Mouse (Mus musculus): Measurements from ENCODE around the gene Trpv5.

- no peak for TF ChIP-seq ZC3H11A (IDR thresholded peaks at IDR 0.05; ENCODE audit: low read depth, low read length)
- no peak for TF ChIP-seq BHLHE40 (IDR thresholded peaks at IDR 0.05; ENCODE audit: low read depth, low read length)
- no peak for TF ChIP-seq CTCF (conservative IDR thresholded peaks at IDR 0.05 in 1 of 2, IDR thresholded peaks at IDR 0.05 in 1 of 2; ENCODE audit: low read depth in 2 of 2, low read length in 2 of 2)
- TF ChIP-seq JUN (IDR thresholded peaks at IDR 0.05; ENCODE audit: insufficient read depth, low read depth, low read length): no peak
- TF ChIP-seq ZNF384 (IDR thresholded peaks at IDR 0.05; ENCODE audit: low read depth, low read length): no peak
- TF ChIP-seq POLR2AphosphoS2 (IDR thresholded peaks at IDR 0.05; ENCODE audit: low read depth, low read length): no peak
- no peak for TF ChIP-seq POLR2A (IDR thresholded peaks at IDR 0.05; ENCODE audit: low read depth, low read length)
- TF ChIP-seq EP300 (IDR thresholded peaks at IDR 0.05; ENCODE audit: low read length): no peak
- no peak for TF ChIP-seq USF1 (IDR thresholded peaks at IDR 0.05; ENCODE audit: low read depth, low read length)
- TF ChIP-seq E2F4 (IDR thresholded peaks at IDR 0.05; ENCODE audit: insufficient replicate concordance, low read depth, low read length): no peak
- TF ChIP-seq MYC (IDR thresholded peaks at IDR 0.05; ENCODE audit: low read depth, low read length): no peak
- TF ChIP-seq MEF2A (IDR thresholded peaks at IDR 0.05; ENCODE audit: borderline replicate concordance, low read depth, low read length): no peak
- TF ChIP-seq RCOR1 (conservative IDR thresholded peaks at IDR 0.05; ENCODE audit: low read depth, low read length): no peak
These were observed 39.2 kb downstream of the Trpv5 start for GRCm38 (mm10) chr6:41641173-41641866.

Data from CH12.LX (cell line).